Mouse (Mus musculus) megakaryocyte, adult 5-6 weeks (primary cell): ENCODE measurements around the gene M6pr. TPM values are rescaled to one million over a fixed set of nuclear protein-coding genes. Genes with fewer than 3 reads are reported as not detected.
"Not testable (repeated sequence)": the region's sequence is repeated elsewhere in the genome, so short reads cannot be mapped to it uniquely, and the experiment has no call there.

Experiments used
- ATAC-seq: 2 replicates; pipeline ENCODE4 v1.8.0; 2016; ENCODE audit warnings: mild to moderate bottlenecking, inconsistent platforms; ENCODE audit not compliant: poor library complexity, severe bottlenecking
- total RNA-seq, 2 experiments: library from RNA; stranded (forward) in 1 of 2; stranded (reverse) in 1 of 2; fragments of 153-499, 151-499 nt in 1 of 2; fragments of 221-1000, 200-1000 nt in 1 of 2; gene quantifications; 2 replicates each; pipeline versions ENCODE4 v1.2.3 to v1.2.4; 2015 to 2017

Gene M6pr
- total RNA-seq, 2 experiments from 2014 or later, result 158 to 358 TPM

GRCm38 (mm10) chr6:122340349-122341000, 32.0 kb downstream of the M6pr start, which contains the start of gene Phc1:
Gene Phc1 (minus strand): TSS chr6:122340561.
- peak; percentile 31 for ATAC-seq

GRCm38 (mm10) chr6:122341038-122341810, 32.7 kb downstream of the M6pr start:
- no peak for ATAC-seq

GRCm38 (mm10) chr6:122342125-122342524, 33.6 kb downstream of the M6pr start:
- ATAC-seq, result no peak

GRCm38 (mm10) chr6:122343719-122344118, 35.2 kb downstream of the M6pr start:
- peak; percentile 39 for ATAC-seq

GRCm38 (mm10) chr6:122344386-122345116, 36.0 kb downstream of the M6pr start:
- ATAC-seq, result no peak

- ATAC-seq, result no peak
Observed at GRCm38 (mm10) chr6:122345731-122346130, 37.2 kb downstream of the M6pr start.

GRCm38 (mm10) chr6:122346399-122346798, 37.9 kb downstream of the M6pr start:
- ATAC-seq, result no peak

- ATAC-seq, result not testable (repeated sequence)
Observed at GRCm38 (mm10) chr6:122347326-122347725, 38.8 kb downstream of the M6pr start.

- no peak for ATAC-seq
Observed at GRCm38 (mm10) chr6:122355909-122356308, 47.4 kb downstream of the M6pr start.

- no peak for ATAC-seq
Observed at GRCm38 (mm10) chr6:122357089-122357488, 48.6 kb downstream of the M6pr start.

GRCm38 (mm10) chr6:122365706-122366105, 57.2 kb downstream of the M6pr start:
- no peak for ATAC-seq

- no peak for ATAC-seq
Observed at GRCm38 (mm10) chr6:122366287-122366686, 57.8 kb downstream of the M6pr start.

GRCm38 (mm10) chr6:122366976-122367375, 58.5 kb downstream of the M6pr start:
- no peak for ATAC-seq

Other genes with a start within 250 kb of the M6pr start
- 0.56 and 0.64 TPM in 2 replicates for gene Klrg1, start 25.8 kb upstream of the M6pr start, total RNA-seq (2015)
- 0.44 and 0.65 TPM in 2 replicates for gene Klrg1, start 25.8 kb upstream of the M6pr start, total RNA-seq (2017)
- 5.0 and 13.3 TPM in 2 replicates for gene Phc1, start 31.8 kb downstream of the M6pr start, total RNA-seq (2015)
- 3.3 and 3.6 TPM in 2 replicates for gene Phc1, start 31.8 kb downstream of the M6pr start, total RNA-seq (2017)
- not detected in 2 replicates for gene Rimklb, start 190.0 kb downstream of the M6pr start, total RNA-seq (2015)
- not detected in 2 replicates for gene Rimklb, start 190.0 kb downstream of the M6pr start, total RNA-seq (2017)
- gene Mfap5, start 197.1 kb downstream of the M6pr start, total RNA-seq (2015), result not detected in 2 replicates
- gene Mfap5, start 197.1 kb downstream of the M6pr start, total RNA-seq (2017), result not detected in 2 replicates
- gene Aicda, start 245.1 kb downstream of the M6pr start, total RNA-seq (2015), result 0.07 TPM in 1 of 2 replicates, not detected in the other
- not detected in 2 replicates for gene Aicda, start 245.1 kb downstream of the M6pr start, total RNA-seq (2017)